Mouse (Mus musculus): ENCODE data around the gene Vmn2r25. TPM values are rescaled to one million over a fixed set of nuclear protein-coding genes. Genes with fewer than 3 reads are reported as not detected.
"Not testable (repeated sequence)": the region's sequence is repeated elsewhere in the genome, so short reads cannot be mapped to it uniquely, and the experiment has no call there.

The Vmn2r25 gene
- not detected in 2 replicates for polyA plus RNA-seq (2016; fragmentation: Nextera tagmentation; extraction: Ambion mirVana)

DNA sequence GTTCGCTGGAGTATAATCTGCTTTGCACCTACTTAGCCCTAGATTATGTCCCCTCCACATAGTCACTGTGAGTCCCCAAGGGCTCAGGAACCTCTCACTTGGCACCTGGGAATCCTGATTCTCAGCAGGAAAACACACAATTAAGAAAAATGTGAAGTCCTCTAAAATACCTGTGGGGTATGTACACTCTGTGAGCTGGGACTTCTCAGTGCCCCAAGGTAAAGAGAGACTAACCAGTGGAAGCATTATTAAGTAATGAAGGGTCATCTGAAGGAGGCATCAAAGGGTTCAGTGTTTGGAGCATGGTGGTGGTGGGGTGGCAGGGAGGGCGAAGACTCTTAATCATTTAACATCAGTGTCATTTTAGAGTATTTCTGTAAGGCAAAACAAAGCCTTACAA is at the start of gene Vmn2r25:
TSS of gene Vmn2r25 (minus strand) at position 101 of the 400 bp plus-strand sequence.
- DNase-seq (ENCODE audit: low spot score); H3K4me3 ChIP-seq; H3K9me3 ChIP-seq; H3K4me1 ChIP-seq; H3K27me3 ChIP-seq (ENCODE audit: insufficient read depth, poor library complexity, severe bottlenecking); H3K36me3 ChIP-seq; H3K27ac ChIP-seq: not testable (repeated sequence)
- 57% methylated on average over 2 of the region's 2 CpGs for WGBS

DNA sequence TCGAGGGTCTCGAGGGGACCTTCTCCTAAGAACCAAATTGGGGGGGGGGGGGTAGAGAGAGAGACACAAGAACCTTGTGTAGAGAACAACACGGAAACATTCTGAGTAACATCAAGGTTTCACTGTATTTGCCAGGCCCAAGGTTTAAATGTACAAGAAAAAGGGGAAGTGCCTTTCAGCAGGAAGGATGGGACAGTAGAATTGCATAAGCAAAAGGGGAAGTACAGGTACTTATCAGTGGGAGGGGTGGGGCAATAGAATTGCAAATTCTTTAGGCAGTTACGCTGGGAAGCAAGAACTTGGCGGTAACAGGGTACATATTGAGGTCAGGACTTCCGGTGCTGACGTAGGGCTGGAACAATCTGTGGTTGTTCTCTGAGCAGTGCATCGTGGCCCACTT is 33.3 kb downstream of the Vmn2r25 start:
- 85% methylated on average over 8 of the region's 8 CpGs for WGBS
- DNase-seq (ENCODE audit: low spot score) = no peak
- H3K4me1 ChIP-seq = no peaks in the 10 kb centered on the region
- no peaks in the 10 kb centered on the region for H3K9me3 ChIP-seq
- H3K4me3 ChIP-seq = no peak overlapping the region
- no peaks in the 10 kb centered on the region for H3K27me3 ChIP-seq (ENCODE audit: insufficient read depth, poor library complexity, severe bottlenecking)
- H3K27ac ChIP-seq = no peak overlapping the region
- no peaks in the 10 kb centered on the region for H3K36me3 ChIP-seq

DNA sequence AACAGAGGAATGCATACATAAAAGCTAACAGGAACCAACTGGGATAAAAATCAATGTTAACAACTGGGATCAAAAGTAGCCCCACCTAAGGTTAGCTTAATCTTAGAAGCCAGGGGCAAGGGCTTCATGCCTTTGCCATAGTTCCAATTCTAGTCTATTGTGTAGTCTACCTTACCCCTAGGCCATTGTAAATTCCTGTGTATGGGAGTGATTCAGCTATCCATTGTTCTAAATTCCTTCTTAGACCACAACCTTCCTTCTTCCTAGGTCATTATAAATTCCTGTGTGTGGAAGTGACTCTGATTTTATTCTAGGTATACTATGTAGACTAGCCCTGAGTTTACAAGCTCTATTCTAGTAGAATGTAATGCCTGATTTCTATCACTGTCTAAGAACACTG is 43.0 kb downstream of the Vmn2r25 start:
- not testable (repeated sequence) for H3K27me3 ChIP-seq (ENCODE audit: insufficient read depth, poor library complexity, severe bottlenecking); H3K9me3 ChIP-seq; H3K4me1 ChIP-seq; H3K27ac ChIP-seq; H3K36me3 ChIP-seq; H3K4me3 ChIP-seq; DNase-seq (ENCODE audit: low spot score)

DNA sequence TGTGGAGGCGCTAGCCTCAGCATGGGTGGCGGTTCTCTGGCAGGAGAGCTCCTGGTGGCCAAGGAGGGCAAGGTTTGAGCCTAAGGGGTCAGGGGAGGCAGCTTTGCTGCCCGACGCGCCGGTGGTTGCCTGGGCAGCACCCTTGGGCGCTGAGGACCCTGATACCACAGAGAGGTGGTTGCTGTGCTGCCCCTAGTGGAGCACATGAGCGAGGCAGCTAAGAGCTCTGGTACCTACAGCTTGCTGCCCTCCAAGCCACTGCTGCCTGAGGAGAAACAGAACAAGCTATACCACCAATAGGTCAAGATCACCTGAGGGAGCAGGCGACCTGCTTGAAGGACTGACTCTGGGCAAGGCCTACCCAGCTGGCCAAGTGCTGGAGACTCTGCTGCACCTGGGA is 59.5 kb downstream of the Vmn2r25 start:
- no peaks in the 10 kb centered on the region for H3K4me1 ChIP-seq
- no peak overlapping the region for H3K4me3 ChIP-seq
- no peak overlapping the region for H3K27ac ChIP-seq
- DNase-seq (ENCODE audit: low spot score) = no peak
- no peaks in the 10 kb centered on the region for H3K36me3 ChIP-seq
- H3K27me3 ChIP-seq (ENCODE audit: insufficient read depth, poor library complexity, severe bottlenecking) = no peaks in the 10 kb centered on the region
- H3K9me3 ChIP-seq = no peaks in the 10 kb centered on the region
- 18% methylated on average over 9 of the region's 9 CpGs for WGBS

DNA sequence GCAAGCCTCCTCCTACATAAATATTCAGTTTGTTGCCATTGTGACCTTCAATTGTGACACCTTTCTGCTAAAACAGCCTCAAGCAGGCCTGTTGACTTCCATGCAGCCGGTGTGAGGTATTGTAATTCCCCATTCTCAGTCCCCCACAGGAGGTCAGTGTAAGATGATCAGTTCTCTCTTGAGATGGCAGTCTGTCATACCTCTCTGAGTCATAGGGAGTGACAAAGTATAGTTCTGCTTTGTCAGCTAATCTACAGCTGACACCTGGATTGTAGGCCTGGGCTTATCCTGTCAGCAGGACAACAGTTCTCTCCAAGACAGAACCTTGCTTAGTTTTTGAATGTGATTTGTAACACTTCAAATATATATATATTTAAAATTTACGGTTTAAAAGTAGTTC is 68.4 kb downstream of the Vmn2r25 start:
- Histone ChIP-seq H3K4me1 (no peaks in the 10 kb centered on the region), H3K27ac (no peak overlapping the region), H3K27me3 (ENCODE audit: insufficient read depth, poor library complexity, severe bottlenecking) (no peaks in the 10 kb centered on the region), H3K36me3 (no peaks in the 10 kb centered on the region), H3K4me3 (no peak overlapping the region), H3K9me3 (no peaks in the 10 kb centered on the region)
- no peak for DNase-seq (ENCODE audit: low spot score)
- WGBS = 59% methylated on average over 2 of the region's 2 CpGs

DNA sequence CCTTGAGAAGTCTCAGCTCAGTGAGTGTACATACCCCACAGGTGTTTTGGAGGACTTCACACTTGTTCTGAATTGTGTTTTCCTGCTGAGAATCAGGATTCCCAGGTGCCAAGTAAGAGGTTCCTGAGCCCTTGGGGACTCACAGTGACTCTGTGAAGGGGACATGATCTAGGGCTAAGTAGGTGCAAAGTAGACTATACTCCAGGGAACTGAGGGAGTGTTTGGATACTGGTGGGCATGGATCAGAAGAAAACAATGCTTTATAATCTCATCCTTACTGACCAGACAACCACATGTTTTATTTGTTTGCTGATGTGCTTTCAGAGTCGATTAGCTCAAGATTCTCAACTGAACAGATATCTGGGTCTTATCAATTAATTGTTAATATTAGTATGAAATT is 74.7 kb downstream of the Vmn2r25 start, which contains the start of gene Vmn2r24:
TSS of gene Vmn2r24 (plus strand) at position 301 of the 400 bp plus-strand sequence.
- H3K27me3 ChIP-seq (ENCODE audit: insufficient read depth, poor library complexity, severe bottlenecking) = no peaks in the 10 kb centered on the region
- no peak within 1 kb of the TSS for H3K27ac ChIP-seq
- no peak within 1 kb of the TSS for H3K4me3 ChIP-seq
- 71% methylated on average over 1 of the region's 1 CpGs for WGBS
- H3K4me1 ChIP-seq = no peaks in the 10 kb centered on the region
- no peak for DNase-seq (ENCODE audit: low spot score)
- H3K9me3 ChIP-seq = no peaks in the 10 kb centered on the region
- H3K36me3 ChIP-seq = no peaks in the 10 kb centered on the region

Other genes starting within 250 kb of the Vmn2r25 start
- gene Vmn2r22, start 202.7 kb downstream of the Vmn2r25 start, polyA plus RNA-seq (2016; fragmentation: Nextera tagmentation; extraction: Ambion mirVana) = not detected in 2 replicates
- gene Vmn2r23, start 150.8 kb downstream of the Vmn2r25 start, polyA plus RNA-seq (2016; fragmentation: Nextera tagmentation; extraction: Ambion mirVana) = not detected in 2 replicates
- not detected in 2 replicates for gene Vmn2r24, start 74.6 kb downstream of the Vmn2r25 start, polyA plus RNA-seq (2016; fragmentation: Nextera tagmentation; extraction: Ambion mirVana)
- gene Vmn2r26, start 171.1 kb upstream of the Vmn2r25 start, polyA plus RNA-seq (2016; fragmentation: Nextera tagmentation; extraction: Ambion mirVana) = not detected in 2 replicates